Mouse (Mus musculus): ENCODE data around the gene Fasl. TPM values are rescaled to one million over a fixed set of nuclear protein-coding genes. Genes with fewer than 3 reads are reported as not detected.

The Fasl gene
- polyA plus RNA-seq, 1 experiment from 2014 or later: not detected

- Histone ChIP-seq H3K9me3 (no peaks in the 10 kb centered on the region), H3K27ac (no peak overlapping the region), H3K36me3 (no peaks in the 10 kb centered on the region), H3K4me3 (no peak overlapping the region), H3K27me3 (ENCODE audit: insufficient read depth, poor library complexity, severe bottlenecking) (no peaks in the 10 kb centered on the region), H3K4me1 (replicated peaks) (no peaks in the 10 kb centered on the region)
- no peak for DNase-seq (ENCODE audit: low spot score)
- WGBS: 86% methylated on average over 2 of the region's 2 CpGs
Measured at GRCm38 (mm10) chr1:161782725-161783124, 5.6 kb downstream of the Fasl start.

GRCm38 (mm10) chr1:161781594-161781993 is 6.7 kb downstream of the Fasl start:
- no peak overlapping the region for H3K4me3 ChIP-seq
- no peak for DNase-seq (ENCODE audit: low spot score)
- H3K27me3 ChIP-seq (ENCODE audit: insufficient read depth, poor library complexity, severe bottlenecking): no peaks in the 10 kb centered on the region
- no peaks in the 10 kb centered on the region for H3K9me3 ChIP-seq
- H3K4me1 ChIP-seq (replicated peaks): no peaks in the 10 kb centered on the region
- H3K36me3 ChIP-seq: no peaks in the 10 kb centered on the region
- WGBS: 85% methylated on average over 5 of the region's 5 CpGs
- H3K27ac ChIP-seq: no peak overlapping the region

GRCm38 (mm10) chr1:161779057-161779456 is 9.2 kb downstream of the Fasl start:
- H3K4me1 ChIP-seq (replicated peaks): no peaks in the 10 kb centered on the region
- no peak overlapping the region for H3K4me3 ChIP-seq
- H3K27me3 ChIP-seq (ENCODE audit: insufficient read depth, poor library complexity, severe bottlenecking): no peaks in the 10 kb centered on the region
- H3K9me3 ChIP-seq: no peaks in the 10 kb centered on the region
- no peaks in the 10 kb centered on the region for H3K36me3 ChIP-seq
- H3K27ac ChIP-seq: no peak overlapping the region
- no peak for DNase-seq (ENCODE audit: low spot score)

- Histone ChIP-seq H3K27ac (no peak overlapping the region), H3K4me1 (replicated peaks) (no peaks in the 10 kb centered on the region), H3K4me3 (no peak overlapping the region), H3K27me3 (ENCODE audit: insufficient read depth, poor library complexity, severe bottlenecking) (no peaks in the 10 kb centered on the region), H3K36me3 (no peaks in the 10 kb centered on the region), H3K9me3 (no peaks in the 10 kb centered on the region)
- 85% methylated on average over 6 of the region's 6 CpGs for WGBS
- no peak for DNase-seq (ENCODE audit: low spot score)
Measured at GRCm38 (mm10) chr1:161775151-161775550, 13.1 kb downstream of the Fasl start.

- no peaks in the 10 kb centered on the region for H3K27me3 ChIP-seq (ENCODE audit: insufficient read depth, poor library complexity, severe bottlenecking)
- H3K4me1 ChIP-seq (replicated peaks): no peaks in the 10 kb centered on the region
- H3K36me3 ChIP-seq: no peaks in the 10 kb centered on the region
- no peak overlapping the region for H3K4me3 ChIP-seq
- no peak for DNase-seq (ENCODE audit: low spot score)
- no peak overlapping the region for H3K27ac ChIP-seq
- 83% methylated on average over 2 of the region's 2 CpGs for WGBS
- no peaks in the 10 kb centered on the region for H3K9me3 ChIP-seq
Measured at GRCm38 (mm10) chr1:161771293-161771692, 17.0 kb downstream of the Fasl start.

DNA sequence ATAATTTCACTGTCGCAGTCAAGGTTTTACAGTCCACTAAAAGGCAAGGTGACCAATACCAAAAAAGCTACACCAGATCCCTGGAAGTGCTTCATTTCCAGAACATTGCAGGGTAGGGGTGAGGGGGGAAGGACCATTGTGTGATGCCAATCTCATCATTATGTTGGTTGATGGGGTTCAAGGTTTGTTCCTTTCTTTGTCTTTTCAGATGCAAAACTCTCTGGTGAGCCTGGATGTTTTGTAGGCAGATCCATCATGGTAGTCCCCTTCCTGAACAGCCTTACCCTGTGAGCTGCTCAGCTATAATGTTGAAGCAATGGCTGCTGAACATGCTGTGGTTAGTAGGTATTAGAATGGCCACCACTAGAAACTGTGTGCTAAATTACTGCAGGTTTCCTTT is 19.0 kb downstream of the Fasl start:
- Histone ChIP-seq H3K9me3 (no peaks in the 10 kb centered on the region), H3K4me3 (no peak overlapping the region), H3K4me1 (replicated peaks) (no peaks in the 10 kb centered on the region), H3K27ac (no peak overlapping the region), H3K36me3 (no peaks in the 10 kb centered on the region), H3K27me3 (ENCODE audit: insufficient read depth, poor library complexity, severe bottlenecking) (no peaks in the 10 kb centered on the region)
- WGBS: 94% methylated on average over 1 of the region's 1 CpGs
- no peak for DNase-seq (ENCODE audit: low spot score)

- WGBS: 66% methylated on average over 12 of the region's 12 CpGs
- no peak for DNase-seq (ENCODE audit: low spot score)
- H3K4me3 ChIP-seq: no peak overlapping the region
- H3K27ac ChIP-seq: no peak overlapping the region
- H3K4me1 ChIP-seq (replicated peaks): no peaks in the 10 kb centered on the region
- no peaks in the 10 kb centered on the region for H3K9me3 ChIP-seq
- H3K27me3 ChIP-seq (ENCODE audit: insufficient read depth, poor library complexity, severe bottlenecking): no peaks in the 10 kb centered on the region
- no peaks in the 10 kb centered on the region for H3K36me3 ChIP-seq
Measured at GRCm38 (mm10) chr1:161767101-161767524, 21.2 kb downstream of the Fasl start.

DNA sequence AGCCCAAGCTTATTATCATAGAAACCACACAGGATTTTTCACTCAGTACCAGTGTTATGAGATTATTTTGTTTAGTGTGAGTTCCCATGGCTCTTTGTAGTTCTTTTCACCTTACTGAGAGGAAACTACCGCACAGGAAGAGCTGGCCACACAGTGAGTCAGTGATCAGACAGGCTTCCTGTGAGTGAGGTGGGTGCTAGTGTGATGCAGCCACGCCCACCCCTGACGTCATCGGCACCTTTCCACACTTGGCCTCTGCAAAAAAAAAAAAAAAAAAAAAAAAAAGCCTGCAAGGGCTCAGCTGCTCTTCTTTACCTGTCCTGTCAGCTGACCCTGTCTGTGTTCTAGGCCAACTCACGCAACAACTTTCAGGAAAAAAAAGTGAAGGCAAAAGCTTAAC is 21.6 kb downstream of the Fasl start:
- Histone ChIP-seq H3K4me1 (replicated peaks) (no peaks in the 10 kb centered on the region), H3K4me3 (no peak overlapping the region), H3K27ac (no peak overlapping the region), H3K27me3 (ENCODE audit: insufficient read depth, poor library complexity, severe bottlenecking) (no peaks in the 10 kb centered on the region), H3K36me3 (no peaks in the 10 kb centered on the region), H3K9me3 (no peaks in the 10 kb centered on the region)
- WGBS: 48% methylated on average over 5 of the region's 5 CpGs
- no peak for DNase-seq (ENCODE audit: low spot score)

DNA sequence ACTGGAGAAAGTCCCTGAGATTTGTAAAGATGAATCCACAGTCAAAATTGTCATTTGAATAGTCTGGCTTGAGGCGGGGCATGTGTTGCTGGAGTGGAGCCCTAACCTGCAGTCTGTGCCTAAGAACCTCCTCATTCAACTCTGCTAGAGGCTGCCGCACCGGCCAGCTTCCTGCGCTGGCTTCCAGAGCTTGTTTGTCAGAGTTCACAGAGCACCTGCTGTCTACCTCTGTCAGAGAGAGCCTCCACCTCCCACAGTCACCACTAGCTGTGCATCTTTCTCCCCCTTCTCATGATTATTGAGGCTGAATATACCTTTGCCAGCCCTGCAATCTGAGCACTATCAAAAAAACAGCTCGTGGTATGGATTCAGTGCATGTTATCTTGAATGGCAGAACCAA is 22.4 kb downstream of the Fasl start:
- H3K4me1 ChIP-seq (replicated peaks): no peaks in the 10 kb centered on the region
- H3K9me3 ChIP-seq: no peaks in the 10 kb centered on the region
- no peaks in the 10 kb centered on the region for H3K27me3 ChIP-seq (ENCODE audit: insufficient read depth, poor library complexity, severe bottlenecking)
- H3K27ac ChIP-seq: no peak overlapping the region
- no peaks in the 10 kb centered on the region for H3K36me3 ChIP-seq
- no peak for DNase-seq (ENCODE audit: low spot score)
- no peak overlapping the region for H3K4me3 ChIP-seq
- WGBS: 51% methylated on average over 5 of the region's 5 CpGs

DNA sequence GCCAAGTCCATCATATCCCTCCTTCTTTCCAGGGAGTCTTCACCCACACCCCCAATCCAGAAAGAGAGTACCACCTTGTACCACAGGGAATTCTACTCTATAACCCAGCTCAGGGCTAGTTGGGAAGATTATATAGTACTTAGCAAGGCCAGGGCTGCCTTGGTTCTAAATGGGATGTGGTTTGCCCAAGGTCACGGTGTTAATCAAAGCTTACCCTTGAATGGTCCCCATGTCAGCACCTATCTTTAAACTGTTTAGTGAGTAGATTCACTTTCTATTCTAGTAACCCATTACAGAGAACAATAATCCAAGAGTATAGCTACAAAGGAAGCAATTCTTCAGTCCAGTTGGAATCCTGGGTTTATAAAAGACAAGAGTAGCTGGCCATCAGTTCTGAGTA is 23.3 kb downstream of the Fasl start:
- H3K4me3 ChIP-seq: no peak overlapping the region
- WGBS: 91% methylated on average over 1 of the region's 1 CpGs

DNA sequence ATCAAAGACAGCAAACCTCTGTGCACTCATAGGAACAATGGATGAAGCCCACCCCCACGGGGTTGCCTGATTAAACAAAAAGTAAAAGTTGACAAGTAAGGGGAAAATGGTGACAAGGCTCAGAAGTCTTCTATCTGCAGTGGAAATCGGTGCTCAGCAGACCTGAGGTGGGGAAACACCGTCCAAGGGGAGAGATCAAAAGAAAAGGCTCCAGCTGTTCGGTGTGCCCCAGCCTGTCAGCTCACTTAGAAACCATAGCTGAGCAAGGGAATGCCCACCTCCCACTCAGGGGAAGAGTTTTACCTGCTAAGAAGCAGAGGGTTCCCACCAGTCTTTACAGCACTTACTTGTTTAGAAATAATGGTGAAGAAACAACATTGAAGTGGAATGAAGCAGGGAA is 26.7 kb downstream of the Fasl start:
- H3K27me3 ChIP-seq (ENCODE audit: insufficient read depth, poor library complexity, severe bottlenecking): no peaks in the 10 kb centered on the region
- DNase-seq (ENCODE audit: low spot score): no peak
- WGBS: 40% methylated on average over 4 of the region's 4 CpGs

More for the DNA sequence above, 23.3 kb downstream of the Fasl start:
- H3K27ac ChIP-seq: no peak overlapping the region
- no peaks in the 10 kb centered on the region for H3K4me1 ChIP-seq (replicated peaks)
- no peak for DNase-seq (ENCODE audit: low spot score)
- no peaks in the 10 kb centered on the region for H3K36me3 ChIP-seq
- no peaks in the 10 kb centered on the region for H3K27me3 ChIP-seq (ENCODE audit: insufficient read depth, poor library complexity, severe bottlenecking)
- H3K9me3 ChIP-seq: no peaks in the 10 kb centered on the region

DNA sequence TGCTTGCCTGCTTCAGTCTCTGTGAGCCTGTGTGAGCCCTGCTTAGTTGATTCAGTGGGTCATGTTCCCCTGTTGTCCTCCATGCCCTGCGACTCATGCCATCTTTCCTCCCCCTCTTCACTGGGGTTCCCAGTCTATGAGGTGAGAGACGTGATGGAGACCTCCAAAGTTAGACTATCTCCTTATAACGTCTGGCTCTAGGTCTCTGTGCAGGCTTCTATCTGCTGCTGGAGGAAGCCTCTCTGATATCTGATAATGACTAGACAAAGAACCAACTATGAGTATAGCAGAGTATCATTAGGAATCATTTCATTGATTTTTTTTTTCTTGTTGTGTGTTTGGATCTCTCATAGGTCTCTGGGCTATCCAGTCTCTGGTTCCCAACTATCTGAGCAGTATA is 31.7 kb downstream of the Fasl start:
- Histone ChIP-seq H3K27me3 (ENCODE audit: insufficient read depth, poor library complexity, severe bottlenecking) (no peaks in the 10 kb centered on the region), H3K36me3 (no peaks in the 10 kb centered on the region)
- WGBS: 87% methylated on average over 3 of the region's 3 CpGs

More for the DNA sequence above, 26.7 kb downstream of the Fasl start:
- no peak overlapping the region for H3K4me3 ChIP-seq
- no peak overlapping the region for H3K27ac ChIP-seq
- H3K9me3 ChIP-seq: no peaks in the 10 kb centered on the region
- H3K36me3 ChIP-seq: no peaks in the 10 kb centered on the region
- H3K4me1 ChIP-seq (replicated peaks): no peaks in the 10 kb centered on the region

GRCm38 (mm10) chr1:161751311-161751710 is 37.0 kb downstream of the Fasl start:
- no peak overlapping the region for H3K27ac ChIP-seq
- DNase-seq (ENCODE audit: low spot score): peak; percentile 10
- H3K36me3 ChIP-seq: no peaks in the 10 kb centered on the region
- WGBS: 53% methylated on average over 8 of the region's 8 CpGs
- no peak overlapping the region for H3K4me3 ChIP-seq
- peaks cover 5% of the 10 kb centered on the region for H3K4me1 ChIP-seq (replicated peaks)
- H3K9me3 ChIP-seq: no peaks in the 10 kb centered on the region
- H3K27me3 ChIP-seq (ENCODE audit: insufficient read depth, poor library complexity, severe bottlenecking): 0 out of 2 replicates have a peak, but pooled peaks cover 4% of the 10 kb centered on the region

More for the DNA sequence above, 31.7 kb downstream of the Fasl start:
- no peak for DNase-seq (ENCODE audit: low spot score)
- Histone ChIP-seq H3K27ac (no peak overlapping the region), H3K9me3 (no peaks in the 10 kb centered on the region), H3K4me1 (replicated peaks) (no peaks in the 10 kb centered on the region), H3K4me3 (no peak overlapping the region)

DNA sequence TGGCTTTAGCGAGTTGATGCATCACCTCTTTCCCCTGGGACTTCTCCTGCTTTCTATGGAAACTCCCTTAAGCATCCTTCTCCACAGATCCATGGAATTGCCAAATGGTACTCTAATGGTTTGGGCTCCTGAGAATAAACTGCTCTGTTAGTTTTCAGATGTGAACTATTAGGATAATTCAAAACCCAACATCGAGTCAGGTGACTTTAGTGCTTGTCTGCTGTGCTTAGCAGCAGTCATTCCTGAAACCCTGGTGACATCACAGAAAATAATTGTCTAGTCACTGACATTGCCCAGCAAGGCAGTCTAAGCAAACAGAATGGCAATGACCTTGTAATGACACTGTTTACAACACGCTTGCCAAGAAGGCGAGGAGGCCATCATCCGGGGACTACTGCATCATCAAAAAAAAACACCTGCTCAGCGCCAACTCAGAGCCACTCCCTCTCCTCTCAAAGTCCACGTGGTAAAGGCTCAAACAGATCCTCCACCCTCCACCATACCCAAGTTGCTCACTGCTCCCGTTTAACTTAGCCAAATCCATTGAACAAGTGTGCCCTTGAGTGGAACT is 37.7 kb downstream of the Fasl start:
- H3K4me1 ChIP-seq (replicated peaks): peaks cover 5% of the 10 kb centered on the region
- 0 out of 2 replicates have a peak, but pooled peaks cover 4% of the 10 kb centered on the region for H3K27me3 ChIP-seq (ENCODE audit: insufficient read depth, poor library complexity, severe bottlenecking)
- H3K27ac ChIP-seq: no peak overlapping the region
- H3K9me3 ChIP-seq: no peaks in the 10 kb centered on the region
- no peaks in the 10 kb centered on the region for H3K36me3 ChIP-seq
- 82% methylated on average over 8 of the region's 8 CpGs for WGBS
- H3K4me3 ChIP-seq: no peak overlapping the region
- no peak for DNase-seq (ENCODE audit: low spot score)
